Mouse (Mus musculus): ENCODE measurements around the gene Gcnt2. TPM values are rescaled to one million over a fixed set of nuclear protein-coding genes. Genes with fewer than 3 reads are reported as not detected.
"Not testable (repeated sequence)": the region's sequence is repeated elsewhere in the genome, so short reads cannot be mapped to it uniquely, and the experiment has no call there.

Gene Gcnt2
- polyA plus RNA-seq, 1 experiment from 2014 or later = 3.8 TPM

DNA sequence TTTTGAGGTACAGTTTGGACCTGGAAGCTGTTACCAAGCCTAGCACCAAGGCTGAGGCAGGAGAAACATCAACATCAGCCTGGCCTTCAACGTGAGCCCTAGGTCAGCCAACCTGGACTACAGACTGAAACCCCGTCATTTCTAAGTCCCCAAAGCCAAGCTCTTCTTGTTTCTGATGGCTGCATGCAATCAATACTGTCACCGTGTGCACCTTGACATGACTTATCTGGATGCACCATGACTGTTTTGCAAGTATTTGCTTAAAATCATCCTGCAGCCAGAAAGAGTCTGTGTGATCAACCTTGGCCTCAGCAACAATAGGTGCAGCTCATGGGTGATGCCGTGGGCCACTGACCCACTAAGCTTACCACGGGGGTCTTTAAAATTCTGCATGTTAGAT lies 23.1 kb downstream of the Gcnt2 start:
- Histone ChIP-seq H3K4me2 (ENCODE audit: low read depth, low read length, severe bottlenecking) (no peak overlapping the region), H3K27me3 (ENCODE audit: control insufficient read depth, insufficient read depth, low read length) (no peaks in the 10 kb centered on the region), H3K27ac (ENCODE audit: low read depth, low read length) (no peak overlapping the region), H3K4me1 (replicated peaks; ENCODE audit: control insufficient read depth, insufficient read depth, low read length) (peaks cover 3% of the 10 kb centered on the region; the same call in 1 of the 2 replicates), H3K9ac (ENCODE audit: low read length) (no peak overlapping the region), H3K36me3 (ENCODE audit: control insufficient read depth, insufficient read depth, low read length) (no peaks in the 10 kb centered on the region), H3K4me3 (ENCODE audit: low read depth, low read length) (no peak overlapping the region), H3K9me3 (ENCODE audit: control insufficient read depth, low read length) (no peaks in the 10 kb centered on the region)
- DNase-seq (ENCODE audit: low spot score) = no peak
- 86% methylated on average over 5 of the region's 5 CpGs for WGBS
- ATAC-seq (replicated peaks; ENCODE audit: low FRiP score) = no peak

DNA sequence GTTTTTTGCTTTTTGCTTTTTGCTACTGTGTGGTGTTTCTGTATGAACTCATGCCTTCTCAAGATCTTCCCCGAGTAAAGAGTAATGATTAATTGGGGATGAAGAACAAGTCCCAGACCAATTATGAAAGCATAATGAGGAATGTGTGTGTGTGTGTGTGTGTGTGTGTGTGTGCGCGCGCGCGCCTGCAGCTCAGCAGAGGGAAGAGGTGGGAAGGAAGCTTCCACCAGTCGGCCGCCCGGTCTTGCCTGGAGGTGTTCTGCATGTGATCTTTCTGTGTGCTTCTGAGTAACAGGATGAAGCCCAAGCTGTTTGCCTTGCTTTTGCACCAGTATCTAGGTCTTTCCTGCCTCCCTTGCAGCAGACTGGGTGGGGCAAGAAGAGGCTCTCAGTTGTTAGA lies 24.3 kb downstream of the Gcnt2 start:
- Histone ChIP-seq H3K9ac (ENCODE audit: low read length) (no peak overlapping the region), H3K4me2 (ENCODE audit: low read depth, low read length, severe bottlenecking) (no peak overlapping the region), H3K9me3 (ENCODE audit: control insufficient read depth, low read length) (no peaks in the 10 kb centered on the region), H3K4me3 (ENCODE audit: low read depth, low read length) (no peak overlapping the region), H3K4me1 (replicated peaks; ENCODE audit: control insufficient read depth, insufficient read depth, low read length) (peaks cover 6% of the 10 kb centered on the region; the same call in 1 of the 2 replicates), H3K27me3 (ENCODE audit: control insufficient read depth, insufficient read depth, low read length) (no peaks in the 10 kb centered on the region; the same call in 1 of the 2 replicates), H3K27ac (ENCODE audit: low read depth, low read length) (no peak overlapping the region), H3K36me3 (ENCODE audit: control insufficient read depth, insufficient read depth, low read length) (no peaks in the 10 kb centered on the region)
- DNase-seq (ENCODE audit: low spot score) = peak; percentile 54
- ATAC-seq (replicated peaks; ENCODE audit: low FRiP score) = no peak
- 79% methylated on average over 9 of the region's 9 CpGs for WGBS

DNA sequence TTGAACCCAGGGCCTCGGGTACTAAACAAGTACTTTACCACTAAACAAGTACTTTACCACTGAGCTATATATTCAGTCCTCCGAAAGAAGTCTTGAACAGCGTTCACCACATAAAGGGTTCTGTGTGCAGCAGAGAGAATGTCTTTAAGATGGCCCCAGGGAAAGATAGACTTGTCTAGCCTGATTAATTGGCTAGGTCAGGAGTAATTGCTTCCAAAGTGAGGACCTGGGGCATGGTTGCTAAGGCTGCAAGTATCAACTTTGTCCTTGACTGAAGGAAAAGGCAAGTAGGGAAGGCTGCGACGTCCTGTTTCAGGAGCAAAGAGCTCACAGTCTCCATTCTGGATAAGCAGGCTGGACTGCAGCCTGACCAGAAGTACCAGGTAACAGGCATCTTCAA lies 25.3 kb downstream of the Gcnt2 start:
- Histone ChIP-seq H3K4me1 (replicated peaks; ENCODE audit: control insufficient read depth, insufficient read depth, low read length) (peaks cover 6% of the 10 kb centered on the region; the same call in 1 of the 2 replicates), H3K36me3 (ENCODE audit: control insufficient read depth, insufficient read depth, low read length) (no peaks in the 10 kb centered on the region), H3K27ac (ENCODE audit: low read depth, low read length) (no peak overlapping the region), H3K9ac (ENCODE audit: low read length) (no peak overlapping the region), H3K4me3 (ENCODE audit: low read depth, low read length) (no peak overlapping the region), H3K9me3 (ENCODE audit: control insufficient read depth, low read length) (no peaks in the 10 kb centered on the region), H3K4me2 (ENCODE audit: low read depth, low read length, severe bottlenecking) (no peak overlapping the region), H3K27me3 (ENCODE audit: control insufficient read depth, insufficient read depth, low read length) (no peaks in the 10 kb centered on the region; the same call in 1 of the 2 replicates)
- WGBS = 70% methylated on average over 5 of the region's 5 CpGs
- ATAC-seq (replicated peaks; ENCODE audit: low FRiP score) (no peak), DNase-seq (ENCODE audit: low spot score) (no peak)

DNA sequence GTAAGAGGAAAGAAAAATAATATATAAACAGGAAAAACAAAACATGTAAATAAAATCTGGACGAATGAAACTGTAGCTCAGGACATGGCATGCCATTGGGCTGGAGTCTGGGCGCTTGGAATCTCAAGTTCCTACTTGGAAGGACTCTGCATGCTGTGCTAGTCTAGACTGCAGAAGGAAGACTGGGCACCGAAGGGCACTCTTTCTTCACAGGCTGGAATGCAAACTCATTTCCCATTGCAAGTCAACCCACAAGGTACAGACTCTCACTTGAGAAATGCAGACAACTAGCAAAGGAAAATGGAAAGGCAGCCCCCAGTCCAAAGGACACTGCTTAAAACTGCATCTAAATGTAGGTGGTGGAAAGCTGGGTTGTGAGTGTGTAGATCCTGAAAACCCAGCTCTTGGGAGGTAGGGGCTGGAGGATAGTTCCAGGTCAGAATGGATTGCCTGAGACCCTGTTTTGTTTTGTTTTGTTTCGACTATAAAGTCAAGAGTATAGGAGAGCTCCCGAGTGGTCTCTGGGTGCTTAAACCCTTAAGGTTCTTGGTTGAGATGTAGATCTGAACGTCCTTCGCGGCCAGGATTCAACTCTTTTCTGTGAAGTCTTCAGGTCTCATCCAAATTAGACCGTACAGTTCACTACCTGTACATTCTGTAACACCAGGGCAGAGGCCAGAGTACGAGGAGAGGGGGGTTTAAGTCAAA lies 26.5 kb downstream of the Gcnt2 start:
- whole genome bisulfite sequencing = 36% methylated on average over 10 of the region's 10 CpGs
- peaks cover 9% of the 10 kb centered on the region; the same call in 1 of the 2 replicates for H3K4me1 ChIP-seq (replicated peaks; ENCODE audit: control insufficient read depth, insufficient read depth, low read length)
- no peak; the same call in 1 of the 2 replicates for ATAC-seq (replicated peaks; ENCODE audit: low FRiP score)
- H3K9me3 ChIP-seq (ENCODE audit: control insufficient read depth, low read length) = no peaks in the 10 kb centered on the region
- peak overlapping the region; percentile 59; the same call in 1 of the 2 replicates for H3K9ac ChIP-seq (ENCODE audit: low read length)
- H3K27ac ChIP-seq (ENCODE audit: low read depth, low read length) = no peak overlapping the region
- peak overlapping the region; percentile 29 for H3K4me3 ChIP-seq (ENCODE audit: low read depth, low read length)
- no peaks in the 10 kb centered on the region; the same call in 1 of the 2 replicates for H3K27me3 ChIP-seq (ENCODE audit: control insufficient read depth, insufficient read depth, low read length)
- DNase-seq (ENCODE audit: low spot score) = no peak
- peak overlapping the region; percentile 62 for H3K4me2 ChIP-seq (ENCODE audit: low read depth, low read length, severe bottlenecking)
- no peaks in the 10 kb centered on the region for H3K36me3 ChIP-seq (ENCODE audit: control insufficient read depth, insufficient read depth, low read length)

DNA sequence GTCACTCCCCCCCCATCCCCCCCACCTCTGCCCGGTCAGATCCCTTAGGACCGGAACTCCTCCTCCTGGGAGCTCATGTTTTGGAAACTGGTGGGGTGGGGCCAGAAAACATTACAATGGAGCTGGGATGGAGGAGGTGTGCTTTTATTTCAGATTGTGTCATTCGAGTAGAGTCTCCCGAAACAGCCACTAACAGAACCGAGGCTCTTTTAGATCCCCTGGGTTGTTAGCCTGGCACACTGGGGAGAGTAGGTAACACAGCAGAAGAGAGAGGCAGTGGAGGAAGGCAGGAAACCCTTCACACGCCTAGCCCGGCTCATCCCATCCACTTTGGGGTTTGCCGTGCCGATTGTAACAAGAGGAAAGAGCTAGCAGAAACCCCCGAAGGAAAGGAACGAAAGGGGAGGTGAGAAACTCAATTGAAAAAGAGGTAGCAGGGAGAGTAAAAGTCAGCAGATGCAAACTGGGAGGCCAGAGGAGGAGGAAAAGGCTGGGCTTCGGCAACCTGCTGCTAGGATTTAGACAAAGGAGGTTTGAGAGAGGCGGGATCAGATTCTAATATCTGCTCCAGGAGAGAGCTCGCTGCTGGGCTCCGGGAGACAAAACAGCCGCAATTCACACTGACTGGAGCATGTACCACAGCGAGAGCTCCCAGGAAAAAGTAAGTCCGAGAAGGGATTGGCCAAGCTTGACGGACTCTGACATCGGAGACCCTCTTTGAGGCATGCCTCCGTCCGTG lies 27.3 kb downstream of the Gcnt2 start:
- H3K36me3 ChIP-seq (ENCODE audit: control insufficient read depth, insufficient read depth, low read length) = no peaks in the 10 kb centered on the region
- H3K9ac ChIP-seq (ENCODE audit: low read length) = peak overlapping the region; percentile 59
- H3K4me3 ChIP-seq (ENCODE audit: low read depth, low read length) = peak overlapping the region; percentile 29
- 1% methylated on average over 22 of the region's 22 CpGs for WGBS
- H3K27me3 ChIP-seq (ENCODE audit: control insufficient read depth, insufficient read depth, low read length) = no peaks in the 10 kb centered on the region; the same call in 1 of the 2 replicates
- H3K9me3 ChIP-seq (ENCODE audit: control insufficient read depth, low read length) = no peaks in the 10 kb centered on the region
- H3K27ac ChIP-seq (ENCODE audit: low read depth, low read length) = no peak overlapping the region
- ATAC-seq (replicated peaks; ENCODE audit: low FRiP score) = peak; percentile 55
- peaks cover 9% of the 10 kb centered on the region; the same call in 1 of the 2 replicates for H3K4me1 ChIP-seq (replicated peaks; ENCODE audit: control insufficient read depth, insufficient read depth, low read length)
- DNase-seq (ENCODE audit: low spot score) = peak; percentile 64
- peak overlapping the region; percentile 62 for H3K4me2 ChIP-seq (ENCODE audit: low read depth, low read length, severe bottlenecking)

DNA sequence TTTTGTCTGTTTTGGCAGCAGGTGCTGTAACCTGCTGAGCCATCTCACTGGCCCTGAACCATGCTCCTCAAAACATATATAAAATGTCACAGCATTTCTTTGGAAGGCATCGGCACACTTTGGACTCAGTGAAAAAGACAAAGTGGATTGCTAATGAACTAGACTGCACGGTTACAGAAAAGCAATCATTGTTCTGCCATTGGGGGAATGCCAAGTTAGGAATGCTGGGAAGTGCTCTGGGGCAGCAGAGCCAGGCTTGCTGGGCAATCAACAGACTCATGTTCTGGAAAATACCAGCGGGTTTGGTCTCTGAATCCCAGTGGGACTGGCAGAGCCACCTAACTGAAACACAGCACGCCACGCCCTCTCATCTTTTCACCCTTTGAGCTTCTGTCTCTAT lies 31.0 kb downstream of the Gcnt2 start:
- no peaks in the 10 kb centered on the region for H3K36me3 ChIP-seq (ENCODE audit: control insufficient read depth, insufficient read depth, low read length)
- no peak overlapping the region for H3K9ac ChIP-seq (ENCODE audit: low read length)
- no peak overlapping the region for H3K4me2 ChIP-seq (ENCODE audit: low read depth, low read length, severe bottlenecking)
- no peak overlapping the region for H3K4me3 ChIP-seq (ENCODE audit: low read depth, low read length)
- no peak for ATAC-seq (replicated peaks; ENCODE audit: low FRiP score)
- H3K4me1 ChIP-seq (replicated peaks; ENCODE audit: control insufficient read depth, insufficient read depth, low read length) = peaks cover 9% of the 10 kb centered on the region; the same call in 1 of the 2 replicates
- H3K27me3 ChIP-seq (ENCODE audit: control insufficient read depth, insufficient read depth, low read length) = no peaks in the 10 kb centered on the region; the same call in 1 of the 2 replicates
- WGBS = 78% methylated on average over 5 of the region's 5 CpGs
- H3K27ac ChIP-seq (ENCODE audit: low read depth, low read length) = no peak overlapping the region
- H3K9me3 ChIP-seq (ENCODE audit: control insufficient read depth, low read length) = no peaks in the 10 kb centered on the region
- no peak for DNase-seq (ENCODE audit: low spot score)

DNA sequence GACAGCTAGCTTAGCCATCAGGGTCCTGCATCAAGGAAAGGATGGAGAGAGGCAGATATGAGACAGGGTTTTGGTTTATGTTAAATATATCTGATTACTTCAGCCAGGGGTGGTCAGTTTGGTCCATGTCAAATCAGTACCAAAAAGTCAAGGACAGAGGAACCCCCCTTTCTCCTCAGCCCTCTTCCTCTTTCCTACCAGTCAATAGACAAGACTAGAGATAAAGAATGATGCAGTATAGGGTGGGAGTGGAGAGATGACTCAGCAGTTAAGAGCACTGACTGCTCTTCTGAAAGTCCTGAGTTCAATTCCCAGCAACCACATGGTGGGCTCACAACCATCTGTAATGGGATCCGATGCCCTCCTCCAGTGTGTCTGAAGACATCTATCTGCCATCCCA lies 31.8 kb downstream of the Gcnt2 start:
- H3K4me2 ChIP-seq (ENCODE audit: low read depth, low read length, severe bottlenecking); H3K27ac ChIP-seq (ENCODE audit: low read depth, low read length); ATAC-seq (replicated peaks; ENCODE audit: low FRiP score); DNase-seq (ENCODE audit: low spot score); H3K9me3 ChIP-seq (ENCODE audit: control insufficient read depth, low read length); H3K27me3 ChIP-seq (ENCODE audit: control insufficient read depth, insufficient read depth, low read length); H3K36me3 ChIP-seq (ENCODE audit: control insufficient read depth, insufficient read depth, low read length); H3K4me1 ChIP-seq (replicated peaks; ENCODE audit: control insufficient read depth, insufficient read depth, low read length); H3K4me3 ChIP-seq (ENCODE audit: low read depth, low read length); H3K9ac ChIP-seq (ENCODE audit: low read length): not testable (repeated sequence)
- WGBS = 96% methylated on average over 1 of the region's 1 CpGs

DNA sequence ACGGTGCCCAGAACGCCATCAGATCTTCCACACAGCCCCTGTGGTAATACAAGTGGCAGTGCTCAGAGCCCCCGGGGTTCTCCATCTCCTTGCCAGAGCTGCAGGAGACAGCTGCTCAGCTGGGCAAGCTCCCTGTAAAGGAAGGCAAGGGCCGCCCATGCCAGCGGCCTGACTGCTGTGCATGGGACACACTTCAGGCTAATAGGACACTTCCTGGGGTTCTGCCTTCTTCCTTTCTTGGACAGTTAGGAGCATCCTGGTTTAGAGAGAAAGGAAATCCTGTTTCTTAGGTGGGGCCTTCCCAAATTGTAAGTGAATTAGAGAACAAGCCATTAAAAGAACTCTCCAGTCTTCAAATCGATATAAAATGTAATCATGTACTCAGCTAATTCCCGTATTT lies 32.5 kb downstream of the Gcnt2 start:
- Histone ChIP-seq H3K36me3 (ENCODE audit: control insufficient read depth, insufficient read depth, low read length) (no peaks in the 10 kb centered on the region), H3K27me3 (ENCODE audit: control insufficient read depth, insufficient read depth, low read length) (no peaks in the 10 kb centered on the region; the same call in 1 of the 2 replicates), H3K4me2 (ENCODE audit: low read depth, low read length, severe bottlenecking) (no peak overlapping the region), H3K9me3 (ENCODE audit: control insufficient read depth, low read length) (no peaks in the 10 kb centered on the region), H3K27ac (ENCODE audit: low read depth, low read length) (no peak overlapping the region), H3K9ac (ENCODE audit: low read length) (no peak overlapping the region), H3K4me1 (replicated peaks; ENCODE audit: control insufficient read depth, insufficient read depth, low read length) (peaks cover 7% of the 10 kb centered on the region; the same call in 1 of the 2 replicates), H3K4me3 (ENCODE audit: low read depth, low read length) (no peak overlapping the region)
- 82% methylated on average over 7 of the region's 7 CpGs for WGBS
- DNase-seq (ENCODE audit: low spot score) = no peak
- no peak for ATAC-seq (replicated peaks; ENCODE audit: low FRiP score)

All from forebrain, embryonic 11.5 days (tissue).